Mouse (Mus musculus): Measurements from ENCODE around the gene Hivep3.
A peak's percentile ranks its signal among the peaks of the same experiment; 100 is the strongest.

The Hivep3 gene

GRCm38 (mm10) chr4:119875592-119875991, 142.0 kb downstream of the Hivep3 start:
- peak; percentile 46 to 65 for DNase-seq

GRCm38 (mm10) chr4:119876535-119877160, 143.1 kb downstream of the Hivep3 start:
- no peak for DNase-seq

- DNase-seq = no peak
These were observed 144.6 kb downstream of the Hivep3 start for GRCm38 (mm10) chr4:119878218-119878617.

- no peak for DNase-seq
These were observed 146.1 kb downstream of the Hivep3 start for GRCm38 (mm10) chr4:119879671-119880070.

GRCm38 (mm10) chr4:119880270-119880669, 146.7 kb downstream of the Hivep3 start:
- DNase-seq = no peak

- no peak for DNase-seq
These were observed 147.7 kb downstream of the Hivep3 start for GRCm38 (mm10) chr4:119881292-119881691.

- DNase-seq = no peak
These were observed 148.8 kb downstream of the Hivep3 start for GRCm38 (mm10) chr4:119882401-119882800.

GRCm38 (mm10) chr4:119882814-119883213, 149.2 kb downstream of the Hivep3 start:
- no peak for DNase-seq

GRCm38 (mm10) chr4:119886621-119887020, 153.0 kb downstream of the Hivep3 start:
- DNase-seq = no peak

- DNase-seq = no peak
These were observed 154.1 kb downstream of the Hivep3 start for GRCm38 (mm10) chr4:119887523-119888177.

- no peak for DNase-seq
These were observed 156.2 kb downstream of the Hivep3 start for GRCm38 (mm10) chr4:119889760-119890159.

- no peak for DNase-seq
These were observed 159.7 kb downstream of the Hivep3 start for GRCm38 (mm10) chr4:119893255-119893779.

GRCm38 (mm10) chr4:119894797-119895458, 161.3 kb downstream of the Hivep3 start:
- no peak for DNase-seq

GRCm38 (mm10) chr4:119895504-119895903, 161.9 kb downstream of the Hivep3 start:
- no peak for DNase-seq

GRCm38 (mm10) chr4:119896572-119896971, 163.0 kb downstream of the Hivep3 start:
- peak; percentile 31 to 60 for DNase-seq

- peak; percentile 51 to 73 for DNase-seq
These were observed 163.7 kb downstream of the Hivep3 start for GRCm38 (mm10) chr4:119897054-119897855.

GRCm38 (mm10) chr4:119901556-119902491, 168.2 kb downstream of the Hivep3 start:
- DNase-seq = no peak

GRCm38 (mm10) chr4:119903328-119903727, 169.7 kb downstream of the Hivep3 start:
- DNase-seq = no peak

GRCm38 (mm10) chr4:119903806-119904205, 170.2 kb downstream of the Hivep3 start:
- no peak for DNase-seq

- DNase-seq = no peak
These were observed 170.7 kb downstream of the Hivep3 start for GRCm38 (mm10) chr4:119904296-119904695.

GRCm38 (mm10) chr4:119907106-119907505, 173.5 kb downstream of the Hivep3 start:
- DNase-seq = no peak

Measured in thymus, postnatal 36 days (tissue).